Mouse (Mus musculus): Measurements from ENCODE around the gene Pusl1.
A peak's percentile ranks its signal among the peaks of the same experiment; 100 is the strongest.

Gene Pusl1

DNA sequence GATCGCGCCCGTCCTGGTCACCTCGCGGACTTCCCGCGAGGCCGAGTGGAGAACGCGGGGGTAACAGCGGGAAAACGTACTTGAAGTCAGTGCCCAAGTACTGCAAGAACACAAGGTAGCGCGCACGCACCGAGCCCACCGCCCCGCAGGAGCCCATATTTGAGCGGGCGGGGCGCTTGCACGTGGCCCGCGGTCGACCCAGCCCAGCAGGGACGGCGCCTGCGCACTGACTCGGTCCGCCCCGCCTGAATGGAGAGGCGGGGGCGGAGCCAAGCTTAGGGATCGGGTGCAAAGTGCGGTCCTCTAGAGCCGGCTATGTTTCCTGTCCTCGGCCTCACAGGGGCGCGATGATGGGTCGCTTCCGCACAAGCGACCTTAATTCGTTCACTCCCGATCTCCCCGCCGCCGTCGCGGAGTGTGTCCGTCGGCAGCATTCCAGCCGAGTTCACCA, at the start of gene Pusl1, which contains the start of gene Acap3:
Pusl1 (minus strand) TSS at position 231 of the 451 bp plus-strand sequence.
Acap3 (plus strand) TSS at position 272 of the 451 bp plus-strand sequence.
- peak; percentile 95 for DNase-seq

DNA sequence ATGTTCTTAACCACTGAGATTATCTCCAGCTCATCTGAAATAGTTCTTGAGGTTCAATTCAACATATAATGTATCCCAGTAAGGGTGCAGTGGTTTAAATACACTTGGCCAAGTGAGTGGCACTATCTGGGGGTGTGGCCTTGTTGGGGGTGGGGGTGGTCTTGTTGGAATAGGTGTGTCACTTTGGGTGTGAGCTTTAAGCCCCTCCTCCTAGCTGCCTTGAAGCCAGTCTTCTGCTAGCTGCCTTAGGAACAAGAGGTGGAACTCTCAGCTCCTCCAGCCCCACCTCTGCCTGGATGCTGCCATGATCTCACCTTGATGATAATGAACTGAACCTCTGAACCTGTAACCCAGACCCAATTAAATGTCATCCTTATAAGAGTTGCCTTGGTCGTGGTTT, 40.5 kb upstream of the Pusl1 start:
- no peak for DNase-seq

DNA sequence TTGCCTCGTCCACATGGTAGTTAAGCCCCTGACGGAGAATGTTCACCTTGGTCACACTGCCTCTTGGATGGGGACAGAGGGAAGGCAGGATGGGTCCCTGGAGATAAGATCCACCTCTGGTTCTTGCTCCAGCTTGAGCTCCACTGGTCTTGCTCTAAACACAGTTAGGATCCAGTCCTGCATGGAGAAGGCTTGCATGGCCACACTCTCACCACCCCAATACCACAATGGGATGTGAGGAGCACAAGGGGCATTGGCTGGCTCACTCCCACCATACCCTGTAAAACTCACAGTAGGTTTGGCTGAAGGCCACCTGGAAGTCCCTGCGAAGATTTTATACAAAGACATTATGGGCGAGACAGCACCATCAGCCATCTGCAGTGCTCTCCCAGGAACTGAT, 17.2 kb upstream of the Pusl1 start:
- DNase-seq = no peak

DNA sequence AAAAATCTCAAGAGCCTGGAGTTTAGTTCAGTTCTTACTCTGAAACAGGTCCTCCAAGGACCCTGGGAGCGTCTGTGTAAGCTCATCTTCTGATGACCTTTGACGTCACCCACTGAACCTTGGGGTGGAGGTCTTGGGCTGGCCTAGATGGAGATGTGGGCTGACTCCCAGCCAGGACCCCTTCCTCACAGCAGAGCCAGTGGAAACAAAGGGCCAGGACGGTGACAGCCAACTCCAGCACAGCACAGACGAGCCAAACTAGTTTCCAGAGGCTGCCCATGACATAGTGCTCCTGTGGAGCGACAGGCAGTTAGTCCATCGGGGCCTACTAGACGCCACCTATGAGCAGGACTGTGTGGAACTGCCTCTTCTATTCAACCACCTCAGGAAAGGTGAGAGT, 16.7 kb upstream of the Pusl1 start:
- peak; percentile 5 for DNase-seq

DNA sequence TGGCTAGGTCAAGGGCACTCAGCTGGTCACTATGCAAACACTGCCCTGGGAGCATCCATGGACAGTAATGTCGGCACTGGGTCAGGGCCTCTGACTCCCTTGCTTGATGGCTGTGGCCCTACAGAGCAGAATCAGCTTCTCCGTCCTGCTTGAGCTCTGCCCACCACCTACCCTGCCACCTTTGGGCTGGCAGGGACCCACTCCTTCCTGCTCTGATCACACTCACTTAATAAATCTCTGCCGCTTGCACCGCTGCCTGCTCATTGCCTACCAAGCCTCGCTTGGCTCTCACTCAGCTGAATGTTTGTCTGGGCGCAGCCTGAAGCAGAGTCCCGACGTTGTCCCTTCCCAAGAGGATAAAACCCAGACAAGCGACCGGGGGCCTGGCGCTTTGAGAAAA, 15.4 kb upstream of the Pusl1 start:
- DNase-seq = no peak

DNA sequence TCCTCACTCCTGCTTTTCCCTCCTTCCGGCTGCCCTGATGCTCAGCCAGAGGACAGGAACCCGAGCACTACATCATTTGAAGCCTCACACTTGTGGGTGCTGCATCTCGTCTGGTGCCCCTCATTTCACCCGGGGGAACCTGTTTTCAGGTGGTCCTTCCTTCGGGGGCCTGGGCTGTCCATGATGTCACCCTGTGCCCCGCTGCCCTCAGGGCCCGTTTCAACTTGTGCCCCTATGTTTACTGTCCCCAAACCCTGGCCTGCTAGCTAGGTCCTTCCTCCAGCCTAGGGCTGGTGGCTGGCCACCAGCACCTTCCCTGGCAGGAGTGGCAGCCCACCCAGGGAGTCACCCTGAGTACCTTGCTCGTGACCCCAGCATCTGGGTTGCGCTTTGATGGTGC, 14.5 kb upstream of the Pusl1 start:
- peak; percentile 10 for DNase-seq

DNA sequence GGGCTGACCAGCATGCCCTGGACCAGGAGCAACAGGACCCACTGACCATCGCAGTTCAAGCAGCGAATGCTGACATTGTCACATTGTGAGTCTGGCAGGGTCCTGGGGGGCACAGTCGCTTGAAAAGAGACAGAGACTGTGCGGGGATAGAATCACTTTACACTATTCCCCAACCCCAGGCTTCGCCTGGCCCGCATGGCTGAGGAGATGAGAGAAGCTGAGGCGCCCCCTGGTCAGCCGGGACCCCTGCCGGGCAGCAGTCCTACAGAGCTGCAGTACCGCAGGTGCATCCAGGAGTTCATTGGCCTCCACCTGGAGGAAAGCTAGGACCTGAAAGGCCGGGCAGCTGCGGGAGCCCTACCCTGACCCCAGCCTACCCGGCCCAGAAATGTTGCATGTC, 14.1 kb upstream of the Pusl1 start:
- peak; percentile 11 for DNase-seq

DNA sequence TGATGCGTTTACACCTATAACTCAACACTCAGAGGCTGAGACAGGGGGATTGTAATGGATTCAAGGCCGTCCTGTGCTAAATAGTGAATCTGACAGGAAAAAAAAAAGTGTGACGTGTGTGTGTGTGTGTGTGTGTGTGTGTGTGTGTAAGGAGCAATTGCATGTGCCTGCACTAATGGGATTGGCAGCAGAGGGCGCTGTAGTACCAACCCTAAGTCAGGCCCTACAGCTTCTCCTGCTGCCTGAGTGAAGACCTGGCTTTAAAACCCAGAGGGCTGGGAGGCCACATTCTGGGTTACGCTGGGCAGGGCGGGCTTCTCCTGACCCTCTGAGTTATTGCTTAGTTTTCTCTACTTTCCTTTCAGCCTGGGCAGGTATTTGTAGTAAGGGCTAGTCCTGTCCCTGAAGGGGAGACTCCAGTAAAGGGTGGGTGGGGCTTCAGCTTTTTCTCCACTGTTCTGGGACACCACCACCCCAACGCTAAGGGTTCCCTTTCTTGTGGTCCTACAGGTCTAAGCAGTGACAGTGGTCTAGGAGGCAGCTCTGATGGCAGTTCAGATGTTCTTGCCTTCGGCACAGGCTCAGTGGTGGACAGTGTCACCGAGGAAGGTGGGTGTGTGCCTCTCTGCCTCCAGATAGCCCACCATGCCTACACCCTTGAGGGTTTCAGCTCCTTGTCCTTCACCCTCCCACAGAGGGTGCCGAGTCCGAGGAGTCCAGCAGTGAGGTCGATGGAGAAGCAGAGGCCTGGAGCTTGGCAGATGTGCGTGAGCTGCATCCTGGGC, 12.9 kb upstream of the Pusl1 start:
- DNase-seq = peak; percentile 10

DNA sequence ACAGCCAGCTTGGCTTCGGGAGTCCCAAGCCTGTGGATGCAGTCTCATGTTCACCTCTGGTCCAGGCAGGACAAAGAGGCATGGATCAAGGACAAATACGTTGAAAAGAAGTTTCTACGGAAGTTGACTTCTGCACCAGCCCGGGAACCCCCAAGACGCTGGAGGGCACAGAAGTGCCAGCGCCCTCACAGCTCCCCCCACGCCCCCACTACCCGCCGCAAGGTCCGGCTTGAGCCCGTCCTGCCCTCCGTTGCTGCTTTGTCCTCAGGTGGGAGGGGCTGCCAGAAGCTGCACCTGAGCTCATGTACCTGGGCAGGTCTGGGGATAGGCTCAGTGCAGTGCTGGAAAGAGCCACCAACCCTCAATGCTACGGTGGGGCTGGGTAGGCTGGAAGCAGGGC, 11.7 kb upstream of the Pusl1 start:
- DNase-seq = no peak

DNA sequence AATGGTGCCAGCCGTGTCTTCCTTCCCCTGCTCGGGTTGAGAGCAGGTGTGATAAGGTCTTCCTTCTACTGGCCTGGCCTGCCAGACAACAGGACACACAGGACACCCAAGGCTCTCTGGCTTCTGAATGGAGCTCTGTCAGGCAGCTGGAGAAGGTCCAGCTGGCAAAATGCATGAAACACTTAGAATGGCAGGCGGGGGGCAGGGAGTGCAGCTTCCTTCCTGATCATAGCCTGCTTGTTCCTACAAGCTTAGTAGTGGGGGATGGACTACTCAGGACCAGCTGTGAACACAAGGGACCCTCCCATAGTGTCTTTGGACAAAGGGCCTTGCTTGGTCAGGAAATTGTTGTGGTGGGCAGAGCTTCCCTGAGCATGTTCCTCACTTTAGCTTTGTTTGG, 9.6 kb upstream of the Pusl1 start:
- peak; percentile 49 for DNase-seq

DNA sequence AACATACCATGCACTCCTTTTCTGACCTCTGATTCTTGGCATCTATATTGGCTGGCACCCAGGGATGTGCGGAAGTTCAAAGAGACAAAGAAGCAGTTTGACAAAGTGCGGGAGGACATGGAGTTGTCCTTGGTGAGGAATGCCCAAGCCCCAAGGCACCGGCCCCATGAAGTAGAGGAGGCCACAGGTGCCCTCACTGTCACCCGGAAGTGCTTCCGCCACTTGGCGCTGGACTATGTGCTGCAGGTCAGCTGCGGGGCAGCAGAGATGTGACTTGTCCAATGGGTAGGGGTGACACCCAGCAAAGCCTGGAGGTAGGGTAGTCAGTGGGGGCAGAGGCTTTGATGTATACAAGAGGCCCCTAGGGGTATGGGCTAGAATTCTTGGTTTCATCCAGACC, 7.8 kb upstream of the Pusl1 start:
- DNase-seq = no peak

DNA sequence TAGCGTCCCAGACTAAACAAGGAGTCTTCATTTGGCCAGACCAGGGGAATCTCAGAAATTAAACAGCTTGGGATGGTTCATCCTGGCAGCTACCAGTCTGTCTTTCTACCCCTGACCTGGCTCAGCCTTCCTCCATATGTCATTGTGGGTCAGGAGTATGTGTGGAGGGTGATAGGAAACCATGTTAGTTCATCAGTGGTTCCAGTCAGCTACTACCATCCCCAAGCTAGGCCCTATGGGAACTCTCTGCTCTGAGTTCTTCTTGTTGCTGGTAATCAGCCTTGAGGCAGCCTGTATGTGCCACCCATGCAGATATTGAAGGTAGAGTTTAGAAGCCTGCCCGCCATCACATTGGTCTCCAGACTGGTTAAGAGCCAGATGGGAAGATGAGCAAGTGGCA, 6.7 kb upstream of the Pusl1 start:
- no peak for DNase-seq

DNA sequence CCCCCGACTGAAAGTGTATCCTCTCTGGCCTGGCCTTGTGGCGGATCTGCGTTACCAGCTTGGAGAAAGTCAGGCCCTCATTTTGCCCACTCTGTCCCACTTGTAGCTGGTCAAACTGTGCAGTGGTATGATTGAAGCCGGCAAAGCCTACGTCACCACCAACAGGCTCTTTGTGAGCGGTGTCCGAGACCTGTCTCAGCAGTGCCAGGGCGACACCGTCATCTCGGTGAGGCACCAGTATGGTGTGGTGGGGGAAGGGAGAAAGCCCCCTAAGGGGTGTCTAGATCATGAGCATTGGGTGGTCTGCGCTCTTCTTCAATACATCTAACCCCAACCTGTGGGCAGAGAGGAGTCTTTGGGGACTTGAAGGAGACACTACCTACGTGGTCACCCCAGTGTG, 4.9 kb upstream of the Pusl1 start:
- peak; percentile 35 for DNase-seq

DNA sequence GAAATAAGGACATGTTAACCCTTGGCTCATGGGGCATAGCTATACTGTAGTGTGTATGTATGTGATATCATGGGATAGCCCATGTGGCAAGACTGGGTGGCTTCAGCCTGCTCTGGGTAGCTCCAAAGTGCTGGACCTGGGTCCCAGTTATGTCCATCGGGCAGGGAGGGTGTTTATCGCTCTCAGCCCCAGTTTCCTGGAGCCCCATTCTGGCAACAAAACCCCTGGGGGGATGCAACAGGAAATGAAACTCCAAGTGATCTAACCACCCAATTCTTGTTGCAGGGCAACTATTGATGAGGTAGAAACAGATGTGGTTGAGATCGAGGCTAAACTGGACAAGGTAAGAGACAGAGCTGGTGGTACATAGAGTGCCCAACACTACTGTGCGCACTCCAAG, 4.2 kb upstream of the Pusl1 start:
- peak; percentile 33 for DNase-seq

DNA sequence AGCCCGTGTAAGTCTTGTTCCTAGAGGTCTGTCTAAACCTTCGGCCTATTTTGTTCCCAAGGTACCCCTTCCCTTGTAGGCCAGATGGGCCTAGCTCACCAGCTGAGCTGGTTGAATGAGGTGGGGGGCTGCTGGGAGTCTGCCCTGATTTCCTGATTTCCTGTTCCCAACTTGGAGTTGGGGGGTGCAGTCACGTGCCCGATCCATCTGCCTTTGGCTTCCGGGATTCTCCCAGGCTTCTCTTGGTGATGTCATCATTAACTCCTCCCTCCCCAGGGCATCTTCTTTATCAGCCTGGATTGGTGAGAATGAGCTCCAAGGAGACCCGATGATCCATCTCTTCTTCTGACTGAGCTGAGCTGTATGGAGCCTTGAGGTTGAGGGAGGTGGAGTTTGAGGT, 3.6 kb upstream of the Pusl1 start:
- DNase-seq = peak; percentile 82

DNA sequence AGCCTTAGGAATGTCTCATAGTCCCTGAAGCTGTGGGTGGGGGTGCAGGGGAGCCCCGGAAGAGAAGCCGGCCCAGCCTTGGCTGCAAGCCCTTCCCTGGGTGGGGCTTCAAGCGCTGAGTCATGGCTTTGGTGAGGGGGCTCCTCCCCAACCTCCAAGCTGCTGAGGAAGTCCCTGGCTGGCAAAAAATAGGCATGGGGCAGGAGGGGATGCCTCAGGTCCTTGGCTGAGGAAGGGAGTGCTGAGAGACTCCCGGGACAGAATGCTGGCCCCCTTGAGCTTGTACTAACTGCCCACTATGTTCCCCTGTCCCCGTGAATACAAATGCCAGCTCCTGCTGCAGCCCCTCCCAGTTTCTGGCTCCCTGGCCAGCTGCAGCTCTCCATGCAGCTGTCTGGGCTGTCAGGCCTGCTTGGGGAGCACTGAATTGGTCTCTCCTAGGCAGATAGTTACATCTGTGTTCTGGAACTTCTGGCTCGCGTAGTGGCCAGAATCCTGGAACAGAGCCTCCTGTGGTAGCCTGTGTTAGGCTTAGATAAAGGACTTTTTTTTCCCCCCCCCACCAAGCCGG, 2.8 kb upstream of the Pusl1 start:
- DNase-seq = peak; percentile 69

DNA sequence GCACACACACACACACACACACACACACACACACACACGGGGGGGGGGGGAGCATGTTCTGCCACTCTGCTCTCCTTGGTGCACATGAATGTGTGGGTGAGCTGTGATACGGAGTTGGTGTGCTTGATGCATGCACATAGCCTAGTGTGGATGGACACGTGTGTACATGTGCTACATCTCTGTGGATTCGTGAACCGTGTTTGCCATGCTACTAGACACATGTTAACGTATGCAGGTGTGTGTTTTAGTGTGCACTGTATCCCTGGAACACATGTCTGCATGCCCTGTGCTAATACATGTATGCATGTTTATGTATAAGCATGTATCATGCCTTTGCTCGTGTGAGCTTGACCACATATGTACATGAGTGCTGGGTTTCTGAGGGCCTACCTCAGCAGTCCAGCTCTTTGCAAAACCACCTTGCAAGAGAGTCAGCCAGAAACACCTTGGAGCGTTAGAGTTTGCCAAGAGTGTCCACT, 1.7 kb upstream of the Pusl1 start:
- DNase-seq = peak; percentile 36

DNA sequence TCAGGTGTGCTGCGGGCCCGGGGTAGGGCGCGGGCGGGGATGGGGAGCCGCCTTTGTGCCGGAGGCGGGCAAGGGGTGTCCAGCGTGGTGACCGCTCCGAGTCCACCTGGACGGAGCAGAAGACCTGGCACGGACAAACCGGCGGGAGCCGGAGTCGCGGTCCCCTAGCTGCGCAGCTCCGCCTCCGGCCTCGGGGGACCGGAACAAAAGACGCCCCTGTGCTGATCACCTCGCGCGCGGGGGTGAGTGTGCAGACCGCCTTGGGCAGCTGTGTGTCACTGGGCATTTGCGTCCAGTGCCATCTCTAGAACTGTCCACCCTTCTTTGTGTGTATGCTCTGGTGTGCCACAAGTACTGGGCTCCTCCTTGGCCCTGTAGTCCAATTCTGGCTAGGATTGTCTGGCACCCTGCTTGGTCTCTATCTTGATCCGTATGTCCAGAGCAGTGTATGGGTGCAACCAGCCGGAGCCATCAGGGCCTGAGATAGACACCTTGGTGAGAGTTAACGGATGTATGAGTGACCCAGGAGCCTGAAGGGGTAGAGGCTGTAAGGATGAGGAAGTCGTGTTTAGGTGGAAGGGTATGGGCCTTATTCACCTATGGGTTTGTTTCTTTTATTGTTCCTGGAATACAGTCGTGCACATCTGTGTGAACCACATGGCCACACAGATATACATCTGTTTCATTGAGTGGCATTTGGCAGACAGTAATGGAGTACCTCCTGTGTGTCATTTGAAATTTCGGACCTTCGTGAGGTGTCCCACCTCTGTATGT, 1.0 kb upstream of the Pusl1 start:
- DNase-seq = peak; percentile 73

DNA sequence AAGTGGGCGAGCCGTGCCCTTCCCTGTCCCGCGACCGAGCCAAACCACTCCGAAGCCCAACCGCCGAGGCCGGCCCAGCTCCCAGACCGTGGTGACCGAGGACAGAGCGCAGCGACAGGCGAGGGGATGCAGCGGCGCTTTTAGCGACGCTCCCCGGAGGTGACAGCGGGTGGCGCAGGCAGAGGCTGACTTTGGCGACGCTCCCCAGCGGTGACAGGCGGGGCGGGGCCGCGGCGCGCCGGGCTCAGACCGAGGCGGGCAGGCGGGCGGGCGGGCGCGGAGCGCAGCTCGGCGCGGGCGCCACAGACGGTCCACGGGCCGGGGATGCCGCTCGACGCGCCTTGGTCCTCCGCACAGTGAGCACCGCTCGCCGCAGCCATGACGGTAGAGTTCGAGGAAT, 436 bp upstream of the Pusl1 start:
- peak; percentile 85 for DNase-seq

DNA sequence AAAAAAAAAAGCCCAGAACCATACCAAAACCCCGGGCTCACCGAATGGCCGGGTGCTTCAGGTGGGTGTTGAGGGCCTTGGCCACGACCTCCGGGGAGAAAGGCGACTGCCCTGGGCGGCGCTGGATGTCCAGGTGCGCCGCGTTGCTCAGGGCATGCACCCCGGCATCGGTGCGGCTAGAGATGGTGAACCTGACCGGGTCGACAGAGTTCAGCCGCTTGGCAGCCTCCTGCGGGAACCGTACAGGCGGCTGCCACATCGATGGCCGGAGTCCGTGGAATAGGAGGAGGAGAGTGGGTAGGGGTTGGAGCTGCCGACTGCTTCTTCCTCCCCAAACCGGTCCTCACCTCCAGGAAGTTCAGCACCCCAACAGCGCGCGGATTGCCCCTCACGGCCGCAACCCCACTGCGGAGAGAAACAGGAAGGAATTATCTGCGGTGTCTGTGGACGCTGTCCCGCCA, 540 bp downstream of the Pusl1 start:
- no peak for DNase-seq

DNA sequence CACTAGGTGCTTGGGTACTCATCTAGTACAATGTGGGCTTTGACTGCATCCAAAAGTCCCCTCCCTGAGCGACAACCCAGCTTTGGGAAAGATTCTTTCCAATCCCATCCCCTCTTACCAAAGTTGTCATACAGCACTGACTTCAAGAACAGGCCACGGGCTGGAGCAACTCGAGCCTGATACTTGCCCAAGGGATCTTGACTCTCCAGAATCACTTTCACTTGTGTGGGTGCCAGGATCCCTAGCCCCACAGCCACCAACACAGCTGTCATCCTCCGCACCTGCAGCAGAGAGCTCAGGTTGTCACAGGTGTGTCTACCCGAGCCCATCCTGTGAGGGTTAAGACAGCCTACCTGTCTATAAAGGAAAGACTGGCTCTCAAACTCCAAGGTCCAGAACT, 2.3 kb downstream of the Pusl1 start:
- peak; percentile 21 for DNase-seq

DNA sequence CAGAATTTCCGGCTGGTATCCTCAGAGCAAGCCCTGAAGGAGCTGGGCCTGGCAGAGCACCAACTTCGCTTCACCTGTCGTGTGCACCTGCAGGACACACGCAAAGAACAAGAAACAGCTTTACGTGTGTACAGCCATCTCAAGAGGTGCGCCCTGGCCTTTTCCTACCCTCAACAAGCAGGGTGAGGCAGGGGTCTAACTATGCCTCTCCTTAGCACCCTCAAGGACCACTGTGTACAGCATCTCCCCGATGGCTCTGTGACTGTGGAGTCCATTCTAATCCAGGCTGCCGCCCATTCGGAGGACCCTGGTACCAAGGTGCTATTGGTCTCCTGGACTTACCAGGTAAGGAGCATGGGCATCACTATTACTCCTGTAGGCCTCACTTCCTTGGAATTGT, 3.4 kb downstream of the Pusl1 start:
- peak; percentile 20 for DNase-seq

DNA sequence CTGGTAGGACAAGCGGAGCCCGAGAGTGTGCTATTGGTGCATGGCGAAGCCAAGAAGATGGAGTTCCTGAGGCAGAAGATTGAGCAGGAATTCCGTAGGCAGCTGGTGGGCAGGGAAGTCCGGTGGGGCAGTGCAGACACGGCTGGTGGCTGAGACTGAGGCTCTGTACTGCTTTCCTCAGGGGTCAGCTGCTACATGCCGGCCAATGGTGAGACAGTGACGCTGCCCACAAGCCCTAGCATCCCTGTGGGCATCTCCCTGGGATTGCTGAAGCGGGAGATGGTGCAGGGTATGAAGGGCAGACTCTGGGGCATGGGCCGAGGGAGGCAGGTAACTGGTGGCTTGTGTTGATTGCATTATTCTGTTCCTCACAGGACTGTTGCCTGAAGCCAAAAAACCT, 3.9 kb downstream of the Pusl1 start:
- peak; percentile 16 for DNase-seq

DNA sequence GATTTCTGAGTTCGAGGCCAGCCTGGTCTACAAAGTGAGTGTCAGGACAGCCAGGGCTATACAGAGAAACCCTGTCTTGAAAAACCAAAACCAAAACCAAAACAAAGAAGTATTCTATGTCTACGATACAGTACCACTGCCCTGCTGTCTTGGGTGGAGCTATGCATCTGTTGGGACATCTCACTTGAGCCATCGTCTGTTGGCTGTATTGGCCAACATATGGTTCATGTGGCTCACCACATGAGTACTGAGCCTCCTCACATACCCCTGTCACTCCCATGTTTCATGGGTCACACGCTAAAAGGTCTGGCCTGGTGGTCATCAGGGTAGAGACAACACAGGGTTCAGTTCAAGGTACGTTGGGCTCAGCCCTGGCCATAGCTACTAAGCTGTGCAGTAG, 5.3 kb downstream of the Pusl1 start:
- peak; percentile 2 for DNase-seq
